Mouse (Mus musculus) limb, embryonic 15.5 days (tissue): Measurements from ENCODE around the gene Mapk10. TPM values are rescaled to one million over a fixed set of nuclear protein-coding genes. Genes with fewer than 3 reads are reported as not detected.

ENCODE experiments used
- ATAC-seq: fragments of 200-750 bp; cut with Nextera tagmentation; 2 replicates; pipeline ENCODE4 v1.8.0; 2017; ENCODE audit warnings: low read depth, moderate TSS enrichment; ENCODE audit not compliant: insufficient number of reproducible peaks, low FRiP score, low TSS enrichment
- H3K27ac ChIP-seq: fragments of 300-500 bp; sonication (generic); 2 replicates; pipeline ENCODE4 v1.5.1; 2015; ENCODE audit warnings: moderate library complexity, mild to moderate bottlenecking, inconsistent platforms
- H3K27me3 ChIP-seq: fragments of 300-500 bp; sonication (generic); 2 replicates; pipeline ENCODE4 v1.6.1; 2015; ENCODE audit warnings: inconsistent platforms
- H3K36me3 ChIP-seq: fragments of 300-500 bp; sonication (generic); 2 replicates; pipeline ENCODE4 v1.6.1; 2015; ENCODE audit warnings: inconsistent platforms
- H3K4me1 ChIP-seq: fragments of 300-500 bp; sonication (generic); 2 replicates; pipeline ENCODE4 v1.6.1; 2015; ENCODE audit warnings: inconsistent platforms
- H3K4me2 ChIP-seq: fragments of 300-500 bp; sonication (generic); 2 replicates; pipeline ENCODE4 v1.6.1; 2015; ENCODE audit warnings: mild to moderate bottlenecking, inconsistent platforms
- H3K4me3 ChIP-seq: fragments of 300-500 bp; sonication (generic); 2 replicates; pipeline ENCODE4 v1.5.1; 2015; ENCODE audit warnings: mild to moderate bottlenecking, inconsistent platforms
- H3K9ac ChIP-seq: fragments of 300-500 bp; sonication (generic); 2 replicates; pipeline ENCODE4 v1.6.1; 2015; ENCODE audit warnings: inconsistent platforms
- H3K9me3 ChIP-seq: fragments of 300-500 bp; sonication (generic); 2 replicates; pipeline ENCODE4 v1.6.1; 2016; ENCODE audit warnings: inconsistent platforms
- WGBS: fragments of 180-500 bp; shearing (Covaris S2); methylation state at CpG from one replicate; pipeline ENCODE4 v1.1.7; 2015; 5-methylcytosine and 5-hydroxymethylcytosine counted together
- polyA plus RNA-seq: library from polyadenylated mRNA; unstranded; fragments of >200 nt; fragmentation: Nextera tagmentation; extraction: Ambion mirVana; gene quantifications from 2 replicates; pipeline ENCODE4 v1.2.1, GENCODE M21; 2015

The Mapk10 gene
- polyA plus RNA-seq = 0.42 and 0.98 TPM in 2 replicates

DNA sequence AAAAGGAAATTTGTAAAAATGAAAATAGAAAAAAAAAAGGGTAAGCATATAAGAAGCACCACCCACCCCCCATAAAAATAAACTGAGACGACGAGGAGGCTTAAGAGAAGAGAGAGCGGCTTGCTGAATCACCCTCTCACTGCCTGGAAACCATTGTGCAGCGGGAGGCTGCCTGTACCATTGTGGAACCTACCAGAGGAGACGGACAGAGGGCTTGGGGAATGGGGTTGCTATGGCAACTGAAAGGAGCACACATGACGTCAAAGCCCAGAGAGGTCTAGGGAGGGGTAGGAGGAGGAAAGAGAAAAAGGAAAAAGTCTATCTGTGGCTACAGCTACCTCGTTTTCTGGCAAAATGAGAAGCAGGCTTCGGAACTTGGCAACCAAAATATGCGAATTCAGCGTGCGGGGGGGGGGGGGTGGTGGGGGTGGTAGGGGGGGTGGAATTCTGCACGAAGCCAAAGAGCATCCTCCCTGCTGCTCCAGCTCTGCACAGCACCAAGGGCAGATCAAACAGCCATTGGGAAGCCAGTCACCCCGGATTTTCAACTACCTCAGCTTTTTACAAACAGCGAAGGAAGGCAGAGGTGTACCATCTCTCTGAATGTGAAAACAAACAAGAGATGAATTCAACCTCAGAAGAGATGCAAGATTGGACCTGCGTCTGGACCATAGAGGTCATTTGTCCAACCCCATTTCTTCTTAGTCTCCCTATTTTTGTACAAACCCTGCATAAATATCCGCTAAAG is at the start of gene Mapk10:
Gene Mapk10 (minus strand): TSS at position 234 of the 748 bp plus-strand sequence.
- no peaks in the 10 kb centered on the region for H3K36me3 ChIP-seq
- H3K4me2 ChIP-seq = peak within 1 kb of the TSS; percentile 42
- H3K27ac ChIP-seq = no peak within 1 kb of the TSS
- no peaks in the 10 kb centered on the region for H3K9me3 ChIP-seq
- H3K27me3 ChIP-seq = no peaks in the 10 kb centered on the region
- 9% methylated on average over 15 of the region's 16 CpGs for WGBS
- peak; percentile 80; the same call in 1 of the 2 replicates for ATAC-seq
- no peak within 1 kb of the TSS for H3K9ac ChIP-seq
- peak within 1 kb of the TSS; percentile 28 for H3K4me3 ChIP-seq
- peaks cover 3% of the 10 kb centered on the region for H3K4me1 ChIP-seq

DNA sequence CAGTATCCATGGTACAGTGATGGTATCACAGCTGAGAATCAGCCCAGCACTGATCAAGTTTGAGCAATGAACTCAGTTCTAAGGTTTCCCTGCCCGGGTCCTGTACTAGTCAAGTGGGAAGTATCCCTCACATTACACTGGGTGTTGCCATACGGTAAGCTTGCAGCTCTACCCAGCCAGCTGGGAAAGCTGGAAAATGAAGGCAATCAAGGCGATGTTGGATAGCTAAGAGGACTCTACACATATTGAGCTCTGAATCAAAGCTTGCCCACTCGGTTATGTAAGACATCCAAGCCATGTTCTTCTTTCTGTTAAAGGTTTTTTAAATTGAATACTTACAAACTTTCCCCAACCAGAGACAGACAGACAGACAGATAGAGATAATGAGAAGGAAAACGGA is 45.0 kb upstream of the Mapk10 start:
- WGBS = 81% methylated on average over 5 of the region's 5 CpGs
- ATAC-seq = no peak

DNA sequence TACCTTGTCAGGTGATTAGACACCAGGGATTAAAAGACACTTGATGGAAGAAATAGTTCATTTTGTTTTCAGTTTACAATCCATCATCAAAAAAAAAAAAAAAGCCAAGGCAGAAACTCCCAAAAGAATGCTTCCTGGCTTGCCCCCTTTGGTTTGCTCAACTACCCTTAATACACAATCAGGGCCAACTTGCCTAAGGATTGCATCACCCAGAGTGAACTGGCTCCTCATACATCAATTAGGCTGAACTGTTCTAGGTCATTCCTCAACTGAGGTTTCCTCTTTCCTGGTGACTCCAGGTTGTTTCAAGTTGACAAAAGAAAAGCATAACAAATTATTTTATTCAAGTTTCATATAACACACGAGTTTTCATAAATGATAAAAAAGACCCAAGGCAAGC is 31.3 kb upstream of the Mapk10 start:
- Histone ChIP-seq H3K9me3 (no peaks in the 10 kb centered on the region), H3K4me2 (no peak overlapping the region), H3K9ac (no peak overlapping the region), H3K27me3 (no peaks in the 10 kb centered on the region), H3K36me3 (no peaks in the 10 kb centered on the region), H3K4me3 (no peak overlapping the region), H3K4me1 (no peaks in the 10 kb centered on the region), H3K27ac (no peak overlapping the region)
- ATAC-seq = no peak
- WGBS = 71% methylated on average over 1 of the region's 1 CpGs

More for the DNA sequence above, 45.0 kb upstream of the Mapk10 start:
- Histone ChIP-seq H3K9me3 (no peaks in the 10 kb centered on the region), H3K36me3 (no peaks in the 10 kb centered on the region), H3K4me3 (no peak overlapping the region), H3K27ac (no peak overlapping the region), H3K4me2 (no peak overlapping the region), H3K4me1 (no peaks in the 10 kb centered on the region), H3K9ac (no peak overlapping the region), H3K27me3 (no peaks in the 10 kb centered on the region)

DNA sequence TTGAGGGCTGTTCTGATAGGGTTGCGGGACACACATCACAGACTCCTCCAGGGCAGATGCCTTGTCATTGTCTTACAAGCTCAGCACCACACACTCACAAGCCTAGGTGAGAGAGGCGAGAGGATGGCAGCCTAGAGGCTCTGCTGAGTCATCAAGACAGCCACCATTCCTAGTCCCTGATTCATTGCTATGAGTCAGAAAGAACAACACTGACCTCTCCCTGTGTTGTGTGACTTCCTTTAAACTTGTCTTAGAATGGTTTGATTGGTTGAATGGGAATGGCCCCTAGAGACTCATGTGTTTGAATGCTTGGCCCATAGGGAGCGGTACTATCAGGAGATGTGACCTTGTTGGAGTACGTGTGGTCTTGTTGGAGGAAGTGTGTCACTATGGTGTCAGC is 20.7 kb upstream of the Mapk10 start:
- no peak overlapping the region for H3K27ac ChIP-seq
- H3K27me3 ChIP-seq = no peaks in the 10 kb centered on the region
- WGBS = 78% methylated on average over 4 of the region's 4 CpGs

DNA sequence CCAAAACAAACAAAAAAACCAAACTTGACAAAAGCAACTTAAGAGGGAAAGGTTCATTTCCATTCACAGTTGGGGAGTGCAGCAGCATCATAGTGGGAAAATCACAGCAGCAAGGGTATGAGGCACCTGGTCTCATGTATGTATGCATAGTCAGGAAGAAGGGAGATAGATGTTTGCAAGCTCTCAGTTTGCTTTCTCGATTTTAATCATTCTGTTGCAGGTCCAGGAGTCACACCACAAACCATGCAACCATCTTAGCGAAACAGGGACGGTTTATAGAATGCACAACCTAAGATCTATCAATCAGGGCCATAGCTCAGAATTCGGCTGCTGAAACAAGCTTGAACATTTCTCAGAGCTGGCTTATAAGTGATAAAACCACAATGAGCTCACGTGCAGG is 19.2 kb upstream of the Mapk10 start:
- Histone ChIP-seq H3K27ac (no peak overlapping the region), H3K27me3 (no peaks in the 10 kb centered on the region)
- no peak for ATAC-seq

More for the DNA sequence above, 20.7 kb upstream of the Mapk10 start:
- no peak for ATAC-seq
- Histone ChIP-seq H3K4me1 (no peaks in the 10 kb centered on the region), H3K9ac (no peak overlapping the region), H3K4me3 (no peak overlapping the region), H3K9me3 (no peaks in the 10 kb centered on the region), H3K36me3 (no peaks in the 10 kb centered on the region), H3K4me2 (no peak overlapping the region)

DNA sequence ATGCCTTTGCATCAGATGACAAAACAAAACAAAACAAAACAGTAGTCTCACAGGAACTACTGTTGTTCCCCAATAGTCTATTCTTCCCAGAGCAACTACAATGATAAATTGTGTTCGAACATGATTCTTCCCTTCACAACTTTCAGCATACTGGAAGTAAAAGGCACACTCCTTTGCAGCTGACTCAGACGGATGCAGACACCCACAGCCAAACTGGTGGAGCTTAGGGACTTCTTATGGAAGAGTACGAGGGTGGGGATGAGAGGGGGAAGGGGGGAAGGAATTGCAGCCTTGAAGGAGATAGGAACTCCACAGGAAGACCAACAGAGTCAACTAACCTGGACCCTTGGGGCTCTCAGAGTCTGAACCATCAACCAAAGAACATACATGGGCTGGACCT is 18.2 kb upstream of the Mapk10 start:
- Histone ChIP-seq H3K27me3 (no peaks in the 10 kb centered on the region), H3K27ac (no peak overlapping the region), H3K9ac (no peak overlapping the region), H3K4me2 (no peak overlapping the region), H3K4me3 (no peak overlapping the region), H3K4me1 (no peaks in the 10 kb centered on the region), H3K36me3 (no peaks in the 10 kb centered on the region), H3K9me3 (no peaks in the 10 kb centered on the region)
- WGBS = 74% methylated on average over 3 of the region's 3 CpGs
- ATAC-seq = no peak

More for the DNA sequence above, 19.2 kb upstream of the Mapk10 start:
- 83% methylated on average over 5 of the region's 5 CpGs for WGBS
- no peak overlapping the region for H3K4me3 ChIP-seq
- H3K9me3 ChIP-seq = no peaks in the 10 kb centered on the region
- no peaks in the 10 kb centered on the region for H3K36me3 ChIP-seq
- H3K4me2 ChIP-seq = no peak overlapping the region
- H3K4me1 ChIP-seq = no peaks in the 10 kb centered on the region
- no peak overlapping the region for H3K9ac ChIP-seq

DNA sequence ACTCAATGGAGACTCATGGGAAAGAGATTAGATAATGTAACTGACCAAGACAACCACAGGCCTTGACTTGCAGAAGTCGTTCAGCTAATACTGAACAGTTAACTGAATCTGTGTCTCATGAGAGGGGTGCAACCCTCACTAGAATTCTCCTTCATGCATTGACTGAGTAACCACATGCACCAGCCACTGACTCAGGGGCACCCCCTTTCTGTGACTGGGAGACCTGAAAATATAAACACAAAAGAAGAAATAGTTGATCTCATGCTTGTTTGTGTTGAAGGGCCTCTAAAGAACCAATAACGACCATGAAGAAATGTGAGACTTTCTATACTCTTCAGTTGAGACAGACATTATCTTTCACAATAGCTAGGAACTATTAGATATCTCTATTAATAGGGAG is 10.9 kb upstream of the Mapk10 start:
- Histone ChIP-seq H3K27ac (no peak overlapping the region), H3K4me3 (no peak overlapping the region), H3K27me3 (no peaks in the 10 kb centered on the region), H3K9ac (no peak overlapping the region), H3K9me3 (no peaks in the 10 kb centered on the region), H3K4me2 (no peak overlapping the region), H3K36me3 (no peaks in the 10 kb centered on the region), H3K4me1 (no peaks in the 10 kb centered on the region)
- ATAC-seq = no peak
- 60% methylated on average over 2 of the region's 2 CpGs for WGBS

DNA sequence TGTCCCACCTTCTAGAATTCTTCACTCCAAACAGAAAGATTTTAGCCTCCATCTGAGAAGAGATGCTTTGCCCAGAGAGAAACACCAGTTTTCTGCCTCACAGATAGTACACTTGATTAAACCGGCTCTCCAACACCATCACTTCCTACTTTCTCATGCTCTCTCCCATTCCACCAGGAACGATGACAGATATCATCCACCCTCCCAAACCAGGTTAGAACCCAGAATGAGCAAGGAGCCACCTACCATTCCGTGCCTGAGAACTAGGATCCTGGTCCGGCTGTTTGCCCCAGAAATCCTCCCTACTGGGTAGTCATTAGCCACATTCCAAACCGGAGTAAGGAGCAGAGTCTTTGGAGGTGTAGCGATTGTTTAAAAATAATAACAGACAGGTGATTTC is 490 bp downstream of the Mapk10 start:
- Histone ChIP-seq H3K9ac (no peak overlapping the region), H3K4me1 (peaks cover 3% of the 10 kb centered on the region), H3K27ac (no peak overlapping the region), H3K4me3 (peak overlapping the region; percentile 28), H3K36me3 (no peaks in the 10 kb centered on the region), H3K9me3 (no peaks in the 10 kb centered on the region), H3K27me3 (no peaks in the 10 kb centered on the region), H3K4me2 (peak overlapping the region; percentile 42)
- no peak for ATAC-seq
- WGBS = 35% methylated on average over 6 of the region's 6 CpGs

DNA sequence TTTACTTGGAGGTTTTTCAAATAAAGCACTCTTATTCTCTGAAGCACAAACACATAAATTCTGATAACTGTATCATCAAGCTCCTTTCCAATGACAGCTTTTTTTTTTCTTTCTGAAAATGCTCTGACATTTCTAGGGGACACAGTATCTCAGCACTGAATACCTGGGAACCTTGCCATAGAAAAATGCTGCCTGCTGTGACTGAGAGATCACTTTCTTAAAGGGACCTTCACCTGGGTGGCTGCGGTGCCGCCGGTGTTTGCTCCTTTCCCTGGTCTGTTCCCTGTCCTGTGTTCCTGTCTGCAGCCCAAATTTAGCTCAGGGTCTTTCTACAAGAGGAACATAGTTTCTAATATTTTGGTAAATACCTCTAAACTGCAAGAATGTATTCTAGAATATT is 1.1 kb downstream of the Mapk10 start:
- H3K4me2 ChIP-seq = no peak overlapping the region
- H3K4me1 ChIP-seq = peaks cover 3% of the 10 kb centered on the region
- no peaks in the 10 kb centered on the region for H3K36me3 ChIP-seq
- H3K9me3 ChIP-seq = no peaks in the 10 kb centered on the region
- H3K9ac ChIP-seq = no peak overlapping the region
- 60% methylated on average over 3 of the region's 3 CpGs for WGBS
- no peak for ATAC-seq
- no peak overlapping the region for H3K27ac ChIP-seq
- H3K27me3 ChIP-seq = no peaks in the 10 kb centered on the region
- no peak overlapping the region for H3K4me3 ChIP-seq

DNA sequence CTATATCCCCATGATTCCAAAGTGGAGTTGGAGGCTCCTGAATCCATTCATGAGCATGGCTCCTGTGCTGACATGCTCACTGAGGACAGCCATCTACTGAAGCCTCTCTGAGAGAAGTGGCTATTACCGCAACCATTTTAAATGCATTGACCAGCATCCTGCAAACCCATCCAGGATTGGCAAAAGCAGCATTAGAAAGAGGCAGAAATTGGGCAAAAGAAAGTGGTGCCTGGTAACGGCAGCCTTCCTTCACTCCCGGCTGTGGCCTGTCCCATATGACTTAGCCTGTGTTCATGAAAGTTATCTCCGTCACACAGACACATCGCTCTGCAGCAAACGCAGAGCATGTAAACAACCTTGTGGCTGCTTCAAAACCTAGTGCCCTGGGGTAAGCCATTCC is 1.6 kb downstream of the Mapk10 start:
- no peak for ATAC-seq
- Histone ChIP-seq H3K9ac (no peak overlapping the region), H3K9me3 (no peaks in the 10 kb centered on the region), H3K36me3 (no peaks in the 10 kb centered on the region), H3K4me2 (no peak overlapping the region), H3K27ac (no peak overlapping the region), H3K27me3 (no peaks in the 10 kb centered on the region), H3K4me1 (peaks cover 3% of the 10 kb centered on the region), H3K4me3 (no peak overlapping the region)
- 65% methylated on average over 6 of the region's 6 CpGs for WGBS

DNA sequence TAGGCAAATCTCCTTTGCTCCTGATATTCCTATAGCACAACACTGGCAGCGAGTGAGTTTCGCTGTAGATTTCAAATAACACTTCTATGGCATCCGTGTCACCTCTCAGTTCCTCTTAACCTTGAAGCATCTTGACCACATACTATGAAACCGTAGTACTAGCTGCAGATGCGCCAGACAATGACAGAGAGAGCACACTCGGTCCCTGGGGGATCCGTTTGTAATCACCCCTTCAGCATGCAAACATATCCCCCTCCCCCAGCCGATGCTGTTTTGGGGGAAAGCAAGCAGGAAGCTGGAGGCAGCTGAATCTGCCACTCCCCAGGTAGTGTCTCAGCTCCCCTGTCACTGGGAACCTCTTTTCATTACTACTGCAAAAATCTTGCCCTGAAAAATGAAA is 2.3 kb downstream of the Mapk10 start:
- H3K27me3 ChIP-seq = no peaks in the 10 kb centered on the region
- H3K27ac ChIP-seq = no peak overlapping the region
- no peak overlapping the region for H3K9ac ChIP-seq
- WGBS = 61% methylated on average over 8 of the region's 8 CpGs
- H3K4me2 ChIP-seq = no peak overlapping the region
- peaks cover 3% of the 10 kb centered on the region for H3K4me1 ChIP-seq
- no peak overlapping the region for H3K4me3 ChIP-seq
- no peaks in the 10 kb centered on the region for H3K9me3 ChIP-seq
- H3K36me3 ChIP-seq = no peaks in the 10 kb centered on the region
- ATAC-seq = no peak

DNA sequence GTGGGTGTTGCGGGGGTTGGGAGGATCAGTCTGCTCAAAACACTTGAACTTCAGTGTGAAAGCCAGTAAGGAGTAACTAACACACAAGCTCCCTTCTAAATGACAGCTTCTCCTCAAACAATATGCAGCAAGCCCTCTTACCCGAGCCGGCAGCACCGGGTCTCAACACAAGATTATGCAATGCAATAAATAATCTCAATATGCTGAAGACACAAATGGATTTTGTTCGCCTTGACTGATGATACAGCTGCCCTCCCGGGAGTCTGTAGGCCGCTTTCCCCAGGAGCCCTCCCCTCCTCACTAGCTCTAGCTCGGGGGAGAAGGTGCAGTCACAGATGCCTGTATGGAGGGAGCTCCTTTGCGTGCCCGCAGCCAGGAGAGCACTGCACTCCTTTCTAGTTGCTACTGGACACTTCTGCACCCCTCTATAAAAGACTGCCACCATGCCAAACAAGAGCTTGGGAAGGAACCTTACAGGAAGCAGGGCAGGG is 3.1 kb downstream of the Mapk10 start:
- Histone ChIP-seq H3K27ac (no peak overlapping the region), H3K36me3 (no peaks in the 10 kb centered on the region), H3K9me3 (no peaks in the 10 kb centered on the region), H3K4me2 (no peak overlapping the region), H3K4me1 (peaks cover 3% of the 10 kb centered on the region), H3K9ac (no peak overlapping the region), H3K4me3 (no peak overlapping the region), H3K27me3 (no peaks in the 10 kb centered on the region)
- no peak for ATAC-seq
- 71% methylated on average over 10 of the region's 10 CpGs for WGBS
